ENCODE assay signal across 9 mouse cellular contexts in genomic region chr5:149647367-149648115, GRCm38 (mm10). TPM values are rescaled to one million over a fixed set of nuclear protein-coding genes. Genes with fewer than 3 reads are reported as not detected.
DNase-seq lines count a peak whose midpoint lies in the region; ATAC-seq and TF ChIP-seq lines count a peak whose summit lies in the region.
"Had no signal": no experiment of that assay in that cellular context is flagged by ENCODE, and none has a peak within 500 bp of the region (broad histone marks: within the 10 kb centered on the region; RNA-seq: fewer than 3 reads in every experiment).

No protein-coding gene starts in this region.

- peak overlapping the region; percentile 38; the same call in 1 of the 2 replicates for H3K27ac ChIP-seq in hindbrain, embryonic 15.5 days (replicated peaks)
- peak overlapping the region; percentile 48; the same call in 1 of the 2 replicates for H3K27ac ChIP-seq in midbrain, embryonic 15.5 days
- no peak overlapping the region for H3K27ac ChIP-seq in thymus, adult 2 months (ENCODE audit: control insufficient read depth, insufficient read depth, low read length)

- peak; percentile 53; the same call in 1 of the 2 replicates for ATAC-seq in hindbrain, embryonic 15.5 days (ENCODE audit: low FRiP score, low read depth)
- peak; percentile 55 for ATAC-seq in midbrain, embryonic 15.5 days (replicated peaks)

- no peak overlapping the region for H3K9ac ChIP-seq in hindbrain, embryonic 15.5 days
- H3K9ac ChIP-seq in midbrain, embryonic 15.5 days, result no peak overlapping the region
- H3K9ac ChIP-seq: heart, embryonic 12.5 days had no signal

- no peaks in the 10 kb centered on the region for H3K36me3 ChIP-seq in hindbrain, embryonic 15.5 days
- H3K36me3 ChIP-seq in midbrain, embryonic 15.5 days (replicated peaks), result no peaks in the 10 kb centered on the region
- H3K36me3 ChIP-seq in thymus, adult 2 months (ENCODE audit: control insufficient read depth, insufficient read depth, low read length), result no peaks in the 10 kb centered on the region
- H3K36me3 ChIP-seq: heart, embryonic 12.5 days had no signal

- H3K9me3 ChIP-seq in hindbrain, embryonic 15.5 days, result no peaks in the 10 kb centered on the region
- no peaks in the 10 kb centered on the region for H3K9me3 ChIP-seq in midbrain, embryonic 15.5 days
- H3K9me3 ChIP-seq: heart, embryonic 12.5 days had no signal

- 56% methylated on average over 8 of the region's 8 CpGs for WGBS in hindbrain, embryonic 15.5 days
- WGBS in midbrain, embryonic 15.5 days, result 60% methylated on average over 8 of the region's 8 CpGs
- WGBS in thymus, adult 2 months, result 32% methylated on average over 8 of the region's 8 CpGs

- no peak for TF ChIP-seq CTCF in thymus, adult 2 months (IDR thresholded peaks at IDR 0.05; ENCODE audit: borderline replicate concordance, control insufficient read depth, extremely low read depth, insufficient read depth, low read length, poor library complexity)

- no peaks in the 10 kb centered on the region for H3K27me3 ChIP-seq in hindbrain, embryonic 15.5 days
- no peaks in the 10 kb centered on the region for H3K27me3 ChIP-seq in midbrain, embryonic 15.5 days (replicated peaks)
- no peaks in the 10 kb centered on the region for H3K27me3 ChIP-seq in thymus, adult 2 months (ENCODE audit: control insufficient read depth, insufficient read depth, low read length)
- H3K27me3 ChIP-seq: heart, embryonic 12.5 days had no signal

- DNase-seq in cerebellum, postnatal 10 days, result peak; percentile 14 to 33
- DNase-seq in cerebellum, adult 9-11 months, result no peak
- peak; percentile 34 for DNase-seq in layer of hippocampus, adult 9-11 months
- no peak for DNase-seq in layer of hippocampus, adult 8-10 months (ENCODE audit: low spot score in 2 of 2)
- DNase-seq in thymus, adult 2 months, result no peak
- no peak for DNase-seq in thymus, postnatal 4 days

- no peak for TF ChIP-seq POLR2A in thymus, adult 2 months (IDR thresholded peaks at IDR 0.05; ENCODE audit: control insufficient read depth, extremely low read depth, insufficient read depth, low read length, poor library complexity)

- peaks cover 19% of the 10 kb centered on the region for H3K4me1 ChIP-seq in hindbrain, embryonic 15.5 days (replicated peaks)
- peaks cover 22% of the 10 kb centered on the region for H3K4me1 ChIP-seq in midbrain, embryonic 15.5 days
- 0 out of 2 replicates have a peak, but pooled peaks cover 2% of the 10 kb centered on the region for H3K4me1 ChIP-seq in thymus, adult 2 months (replicated peaks; ENCODE audit: control insufficient read depth, insufficient read depth, low read length)

- no peak overlapping the region for H3K4me2 ChIP-seq in hindbrain, embryonic 15.5 days
- H3K4me2 ChIP-seq in midbrain, embryonic 15.5 days, result no peak overlapping the region
- H3K4me2 ChIP-seq: heart, embryonic 12.5 days had no signal

- no peak overlapping the region for H3K4me3 ChIP-seq in hindbrain, embryonic 15.5 days
- H3K4me3 ChIP-seq in midbrain, embryonic 15.5 days, result no peak overlapping the region
- no peak overlapping the region for H3K4me3 ChIP-seq in thymus, adult 2 months (ENCODE audit: control insufficient read depth, insufficient read depth, low read length)
- H3K4me3 ChIP-seq: heart, embryonic 12.5 days had no signal

RNA-seq across cellular contexts. Expression of gene Hsph1, which starts 11.4 kb away (rescaled TPM):
- 100 to 1,000 TPM; 269 to 406 (median 334) TPM for total RNA-seq in layer of hippocampus, adult 8-10 months (2022)
- polyA plus RNA-seq in hindbrain, embryonic 15.5 days (2015; fragmentation: Nextera tagmentation; extraction: Ambion mirVana), result 97.4 and 97.6 TPM in 2 replicates
- polyA plus RNA-seq in midbrain, embryonic 15.5 days (2015; fragmentation: Nextera tagmentation; extraction: Ambion mirVana), result 103 and 105 TPM in 2 replicates
- polyA plus RNA-seq in thymus, adult 2 months (2012; rRNA removed), result 15.3 and 18.7 TPM in 2 replicates

RNA-seq across cellular contexts. Expression of gene B3glct, which starts 30.5 kb away (rescaled TPM):
- 10 to 100 TPM; 12.1 to 18.7 (median 13.8) TPM for total RNA-seq in layer of hippocampus, adult 8-10 months (2022)
- polyA plus RNA-seq in hindbrain, embryonic 15.5 days (2015; fragmentation: Nextera tagmentation; extraction: Ambion mirVana), result 14.8 TPM in 2 replicates
- polyA plus RNA-seq in midbrain, embryonic 15.5 days (2015; fragmentation: Nextera tagmentation; extraction: Ambion mirVana), result 14.7 and 15.7 TPM in 2 replicates
- polyA plus RNA-seq in thymus, adult 2 months (2012; rRNA removed), result 4.1 and 4.7 TPM in 2 replicates

Comparison
In these comparisons a context has a peak if more than half of its experiments do, and no peak if none do; other contexts are left out.
1. DNase-seq: peak in cerebellum, postnatal 10 days (2 of 2) and layer of hippocampus, adult 9-11 months (single experiment); none in cerebellum, adult 9-11 months (single experiment), layer of hippocampus, adult 8-10 months (0 of 2), thymus, adult 2 months (single experiment) and thymus, postnatal 4 days (single experiment).